Mouse (Mus musculus) activated CD4-positive, CD25-positive, alpha-beta regulatory T cell, adult 9 weeks (primary cell): ENCODE results near the gene Krt4. TPM values are rescaled to one million over a fixed set of nuclear protein-coding genes. Genes with fewer than 3 reads are reported as not detected.

Source experiments
- polyA plus RNA-seq: library from polyadenylated mRNA; unstranded; fragments of 100-300 nt; shearing (Covaris generic); gene quantifications from one replicate; pipeline ENCODE4 v1.2.1, GENCODE M21; 2017

Krt4 gene
- not detected for polyA plus RNA-seq

GRCm38 (mm10) chr15:101924635-101925034 lies at the start of gene Krt4:
TSS of gene Krt4 (minus strand) at chr15:101924735.

GRCm38 (mm10) chr15:101954187-101954586 lies 29.7 kb upstream of the Krt4 start, which contains the start of gene Krt78:
TSS of gene Krt78 (minus strand) at chr15:101954287.

GRCm38 (mm10) chr15:101940274-101940829 lies 15.8 kb upstream of the Krt4 start, which contains the start of gene Krt79:
TSS of gene Krt79 (minus strand) at chr15:101940324.

GRCm38 (mm10) chr15:101892820-101893219 lies 31.7 kb downstream of the Krt4 start, which contains the start of gene Krt76:
TSS of gene Krt76 (minus strand) at chr15:101892920.

GRCm38 (mm10) chr15:101869431-101869830 lies 55.1 kb downstream of the Krt4 start, which contains the start of gene Krt77:
TSS of gene Krt77 (minus strand) at chr15:101869705.

Other genes starting within 250 kb of the Krt4 start
- gene Krt6b, start 244.4 kb downstream of the Krt4 start, polyA plus RNA-seq: not detected
- gene Krt6a, start 230.4 kb downstream of the Krt4 start, polyA plus RNA-seq: not detected
- gene Krt5, start 211.8 kb downstream of the Krt4 start, polyA plus RNA-seq: not detected
- not detected for gene Krt71, start 181.6 kb downstream of the Krt4 start, polyA plus RNA-seq
- gene Krt72, start 138.3 kb downstream of the Krt4 start, polyA plus RNA-seq: not detected
- gene Krt73, start 122.4 kb downstream of the Krt4 start, polyA plus RNA-seq: not detected
- gene Krt2, start 106.6 kb downstream of the Krt4 start, polyA plus RNA-seq: not detected
- not detected for gene Krt1, start 73.9 kb downstream of the Krt4 start, polyA plus RNA-seq
- not detected for gene Krt77, start 55.0 kb downstream of the Krt4 start, polyA plus RNA-seq
- not detected for gene Krt76, start 31.8 kb downstream of the Krt4 start, polyA plus RNA-seq
- gene Krt79, start 15.6 kb upstream of the Krt4 start, polyA plus RNA-seq: not detected
- not detected for gene Krt78, start 29.6 kb upstream of the Krt4 start, polyA plus RNA-seq
- gene Krt8, start 79.7 kb upstream of the Krt4 start, polyA plus RNA-seq: not detected
- 0.76 TPM for gene Krt18, start 103.4 kb upstream of the Krt4 start, polyA plus RNA-seq
- 154 TPM for gene Eif4b, start 149.0 kb upstream of the Krt4 start, polyA plus RNA-seq
- gene Tns2, start 175.7 kb upstream of the Krt4 start, polyA plus RNA-seq: 1.7 TPM
- 63.5 TPM for gene Spryd3, start 211.5 kb upstream of the Krt4 start, polyA plus RNA-seq
- 0.33 TPM for gene Igfbp6, start 219.6 kb upstream of the Krt4 start, polyA plus RNA-seq
- 1.5 TPM for gene Soat2, start 225.8 kb upstream of the Krt4 start, polyA plus RNA-seq